Mouse (Mus musculus): ENCODE measurements at regions not wholly inside any gene's neighbourhood (a gene's known extent, or its start where the extent isn't known, plus 50 kb on each side); places are given as distances from the start of the nearest gene placed in this dataset.

- no peak for TF ChIP-seq CTCF (IDR thresholded peaks at IDR 0.05; ENCODE audit: control insufficient read depth, insufficient read depth, insufficient replicate concordance, low read depth, low read length)
- TF ChIP-seq POLR2A (IDR thresholded peaks at IDR 0.05; ENCODE audit: control insufficient read depth, low read depth, low read length), result no peak
Measured at GRCm38 (mm10) chr1:185639486-185639885, 184.8 kb downstream of the Slc30a10 start.

Measured in testis, adult 2 months (tissue).